Mouse (Mus musculus): ENCODE results near the gene Igsf11. TPM values are rescaled to one million over a fixed set of nuclear protein-coding genes. Genes with fewer than 3 reads are reported as not detected.

The Igsf11 gene
- polyA plus RNA-seq, 2 experiments: 0.47 to 1.8 TPM

- no peaks in the 10 kb centered on the region for H3K4me1 ChIP-seq (ENCODE audit: control insufficient read depth, insufficient read depth, low read length)
- H3K27me3 ChIP-seq (ENCODE audit: control insufficient read depth, insufficient read depth, low read length): peaks cover 17% of the 10 kb centered on the region
- no peaks in the 10 kb centered on the region for H3K36me3 ChIP-seq (ENCODE audit: control insufficient read depth, insufficient read depth, low read length)
- H3K9ac ChIP-seq (ENCODE audit: low read depth, low read length, severe bottlenecking): no peak overlapping the region
- no peak for ATAC-seq (ENCODE audit: low FRiP score, low read depth)
- TF ChIP-seq POLR2A (IDR thresholded peaks at IDR 0.05; ENCODE audit: borderline replicate concordance, extremely low read depth, insufficient read depth, insufficient read length): no peak
- no peak for DNase-seq (ENCODE audit: low spot score)
- H3K27ac ChIP-seq (replicated peaks; ENCODE audit: low read depth, low read length): no peak overlapping the region
- H3K9me3 ChIP-seq (ENCODE audit: control insufficient read depth, low read length): no peaks in the 10 kb centered on the region
- no peak overlapping the region for H3K4me2 ChIP-seq (replicated peaks; ENCODE audit: low read depth, low read length, severe bottlenecking)
- no peak overlapping the region for H3K4me3 ChIP-seq (replicated peaks; ENCODE audit: low read length)
- 84% methylated on average over 9 of the region's 9 CpGs for WGBS
These were observed 11.7 kb downstream of the Igsf11 start for GRCm38 (mm10) chr16:38904202-38904601.

GRCm38 (mm10) chr16:38905911-38906310 is 13.4 kb downstream of the Igsf11 start:
- ATAC-seq (ENCODE audit: low FRiP score, low read depth) (no peak), DNase-seq (ENCODE audit: low spot score) (no peak)
- 65% methylated on average over 10 of the region's 10 CpGs for WGBS
- H3K27ac ChIP-seq (replicated peaks; ENCODE audit: low read depth, low read length): no peak overlapping the region
- TF ChIP-seq POLR2A (IDR thresholded peaks at IDR 0.05; ENCODE audit: borderline replicate concordance, extremely low read depth, insufficient read depth, insufficient read length): no peak
- H3K4me3 ChIP-seq (replicated peaks; ENCODE audit: low read length): no peak overlapping the region
- no peak overlapping the region for H3K4me2 ChIP-seq (replicated peaks; ENCODE audit: low read depth, low read length, severe bottlenecking)
- no peaks in the 10 kb centered on the region for H3K36me3 ChIP-seq (ENCODE audit: control insufficient read depth, insufficient read depth, low read length)
- peaks cover 17% of the 10 kb centered on the region for H3K27me3 ChIP-seq (ENCODE audit: control insufficient read depth, insufficient read depth, low read length)
- no peak overlapping the region for H3K9ac ChIP-seq (ENCODE audit: low read depth, low read length, severe bottlenecking)
- no peaks in the 10 kb centered on the region for H3K9me3 ChIP-seq (ENCODE audit: control insufficient read depth, low read length)
- no peaks in the 10 kb centered on the region for H3K4me1 ChIP-seq (ENCODE audit: control insufficient read depth, insufficient read depth, low read length)

GRCm38 (mm10) chr16:38908304-38908703 is 15.8 kb downstream of the Igsf11 start:
- no peaks in the 10 kb centered on the region for H3K36me3 ChIP-seq (ENCODE audit: control insufficient read depth, insufficient read depth, low read length)
- no peak overlapping the region for H3K4me3 ChIP-seq (replicated peaks; ENCODE audit: low read length)
- H3K9me3 ChIP-seq (ENCODE audit: control insufficient read depth, low read length): no peaks in the 10 kb centered on the region
- TF ChIP-seq POLR2A (IDR thresholded peaks at IDR 0.05; ENCODE audit: borderline replicate concordance, extremely low read depth, insufficient read depth, insufficient read length): no peak
- no peaks in the 10 kb centered on the region for H3K4me1 ChIP-seq (ENCODE audit: control insufficient read depth, insufficient read depth, low read length)
- no peak for DNase-seq (ENCODE audit: low spot score)
- no peak overlapping the region for H3K4me2 ChIP-seq (replicated peaks; ENCODE audit: low read depth, low read length, severe bottlenecking)
- peaks cover 15% of the 10 kb centered on the region for H3K27me3 ChIP-seq (ENCODE audit: control insufficient read depth, insufficient read depth, low read length)
- 46% methylated on average over 9 of the region's 9 CpGs for WGBS
- ATAC-seq (ENCODE audit: low FRiP score, low read depth): no peak
- H3K27ac ChIP-seq (replicated peaks; ENCODE audit: low read depth, low read length): no peak overlapping the region
- no peak overlapping the region for H3K9ac ChIP-seq (ENCODE audit: low read depth, low read length, severe bottlenecking)

- no peak for TF ChIP-seq POLR2A (IDR thresholded peaks at IDR 0.05; ENCODE audit: borderline replicate concordance, extremely low read depth, insufficient read depth, insufficient read length)
- H3K27me3 ChIP-seq (ENCODE audit: control insufficient read depth, insufficient read depth, low read length): 0 out of 2 replicates have a peak, but pooled peaks cover 3% of the 10 kb centered on the region
- H3K4me1 ChIP-seq (ENCODE audit: control insufficient read depth, insufficient read depth, low read length): no peaks in the 10 kb centered on the region
- H3K4me3 ChIP-seq (replicated peaks; ENCODE audit: low read length): no peak overlapping the region
- no peaks in the 10 kb centered on the region for H3K36me3 ChIP-seq (ENCODE audit: control insufficient read depth, insufficient read depth, low read length)
- H3K4me2 ChIP-seq (replicated peaks; ENCODE audit: low read depth, low read length, severe bottlenecking): no peak overlapping the region
- no peak overlapping the region for H3K9ac ChIP-seq (ENCODE audit: low read depth, low read length, severe bottlenecking)
- WGBS: 64% methylated on average over 12 of the region's 12 CpGs
- DNase-seq (ENCODE audit: low spot score): no peak
- no peaks in the 10 kb centered on the region for H3K9me3 ChIP-seq (ENCODE audit: control insufficient read depth, low read length)
- no peak overlapping the region for H3K27ac ChIP-seq (replicated peaks; ENCODE audit: low read depth, low read length)
- no peak for ATAC-seq (ENCODE audit: low FRiP score, low read depth)
These were observed 17.0 kb downstream of the Igsf11 start for GRCm38 (mm10) chr16:38909506-38909905.

DNA sequence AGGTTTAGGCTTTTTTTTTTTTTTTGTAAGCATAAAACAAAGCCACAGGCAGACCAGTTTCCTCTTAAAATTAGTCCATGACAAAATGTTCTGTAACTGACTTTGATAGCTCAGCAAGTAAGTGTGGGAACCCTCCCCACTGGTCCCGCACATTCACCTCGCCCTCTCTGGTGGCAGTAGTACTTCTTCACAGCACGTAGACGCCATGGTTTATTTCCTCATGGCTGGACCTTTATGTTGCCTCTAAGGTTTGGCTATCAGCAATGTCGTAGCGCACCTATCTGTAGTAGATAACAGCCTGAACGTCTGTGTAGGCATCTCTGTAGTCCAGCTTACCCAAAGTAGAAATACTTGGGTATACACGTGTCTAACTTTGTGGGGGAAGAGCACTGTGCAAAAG is 17.6 kb downstream of the Igsf11 start:
- no peaks in the 10 kb centered on the region for H3K9me3 ChIP-seq (ENCODE audit: control insufficient read depth, low read length)
- H3K4me3 ChIP-seq (replicated peaks; ENCODE audit: low read length): no peak overlapping the region
- no peaks in the 10 kb centered on the region for H3K36me3 ChIP-seq (ENCODE audit: control insufficient read depth, insufficient read depth, low read length)
- no peak overlapping the region for H3K27ac ChIP-seq (replicated peaks; ENCODE audit: low read depth, low read length)
- TF ChIP-seq POLR2A (IDR thresholded peaks at IDR 0.05; ENCODE audit: borderline replicate concordance, extremely low read depth, insufficient read depth, insufficient read length): no peak
- WGBS: 85% methylated on average over 8 of the region's 8 CpGs
- H3K27me3 ChIP-seq (ENCODE audit: control insufficient read depth, insufficient read depth, low read length): no peaks in the 10 kb centered on the region
- H3K9ac ChIP-seq (ENCODE audit: low read depth, low read length, severe bottlenecking): no peak overlapping the region
- DNase-seq (ENCODE audit: low spot score) (no peak), ATAC-seq (ENCODE audit: low FRiP score, low read depth) (no peak)
- no peaks in the 10 kb centered on the region for H3K4me1 ChIP-seq (ENCODE audit: control insufficient read depth, insufficient read depth, low read length)
- no peak overlapping the region for H3K4me2 ChIP-seq (replicated peaks; ENCODE audit: low read depth, low read length, severe bottlenecking)

GRCm38 (mm10) chr16:38915451-38915850 is 23.0 kb downstream of the Igsf11 start:
- TF ChIP-seq POLR2A (IDR thresholded peaks at IDR 0.05; ENCODE audit: borderline replicate concordance, extremely low read depth, insufficient read depth, insufficient read length): no peak
- Histone ChIP-seq H3K9ac (ENCODE audit: low read depth, low read length, severe bottlenecking) (no peak overlapping the region), H3K4me1 (ENCODE audit: control insufficient read depth, insufficient read depth, low read length) (no peaks in the 10 kb centered on the region), H3K27me3 (ENCODE audit: control insufficient read depth, insufficient read depth, low read length) (no peaks in the 10 kb centered on the region), H3K9me3 (ENCODE audit: control insufficient read depth, low read length) (no peaks in the 10 kb centered on the region), H3K4me2 (replicated peaks; ENCODE audit: low read depth, low read length, severe bottlenecking) (no peak overlapping the region), H3K27ac (replicated peaks; ENCODE audit: low read depth, low read length) (no peak overlapping the region), H3K36me3 (ENCODE audit: control insufficient read depth, insufficient read depth, low read length) (no peaks in the 10 kb centered on the region), H3K4me3 (replicated peaks; ENCODE audit: low read length) (no peak overlapping the region)
- DNase-seq (ENCODE audit: low spot score): no peak
- ATAC-seq (ENCODE audit: low FRiP score, low read depth): no peak
- 93% methylated on average over 4 of the region's 4 CpGs for WGBS

Data from limb, embryonic 14.5 days (tissue).